Mouse (Mus musculus): ENCODE data around the gene Ccnd3.

Gene Ccnd3

DNA sequence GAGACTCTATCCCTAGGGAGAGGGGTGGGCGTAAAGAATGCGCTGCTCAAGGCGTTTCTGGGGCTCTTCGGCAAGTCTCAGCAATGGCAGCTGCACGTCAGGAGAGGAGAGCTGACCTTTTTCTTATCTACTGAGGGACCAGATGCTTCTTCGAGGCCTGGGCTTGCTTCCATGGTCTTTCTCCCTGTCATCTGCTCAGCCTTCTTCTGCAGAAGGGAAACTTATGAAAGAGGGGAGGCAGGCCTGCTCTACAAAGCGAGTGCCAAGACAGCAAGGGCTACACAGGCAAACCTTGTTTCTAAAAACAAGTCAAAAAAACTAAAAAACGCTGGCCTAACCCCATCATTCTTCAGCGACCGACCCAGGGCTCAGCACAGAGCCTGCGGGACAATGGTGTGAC is 70.0 kb downstream of the Ccnd3 start:
- POLR2A ChIA-PET = interaction anchor here in 2 of 4 experiments (0.7 to 3.5 kb wide), 13 partner anchors 9 to 71 kb away, joined by 3 to 10 read pairs (median 4); no protein-coding TSS in a partner anchor
- CTCF ChIA-PET = no interaction called here

DNA sequence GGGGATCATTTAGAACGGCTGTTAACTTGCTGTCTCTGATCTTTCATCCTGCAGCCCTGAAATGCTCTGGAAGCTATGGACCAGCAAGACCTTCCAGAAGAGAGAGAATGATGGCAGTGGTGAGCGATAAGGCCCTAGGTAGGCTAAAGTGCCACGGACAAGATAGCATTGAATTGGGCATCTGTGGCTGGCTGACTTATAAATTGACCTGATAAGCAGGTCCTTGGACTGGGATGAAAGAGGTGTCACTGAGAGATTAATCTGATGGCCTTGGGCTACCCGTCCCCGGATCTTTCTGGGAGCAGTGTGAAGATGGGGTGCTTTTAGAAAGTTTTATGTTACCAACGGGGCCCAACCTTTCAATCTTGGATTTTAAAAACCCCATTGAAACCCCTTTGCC is 73.8 kb downstream of the Ccnd3 start:
- POLR2A ChIA-PET = interaction anchor here in 2 of 4 experiments (1.0 to 1.3 kb wide), 2 partner anchors 31 to 67 kb away, joined by 4 read pairs; no protein-coding TSS in a partner anchor
- CTCF ChIA-PET = interaction anchor here in 2 of 4 experiments (0.6 to 1.0 kb wide), 3 partner anchors 67 to 1449 kb away, joined by 3 to 4 read pairs (median 3); no protein-coding TSS in a partner anchor

DNA sequence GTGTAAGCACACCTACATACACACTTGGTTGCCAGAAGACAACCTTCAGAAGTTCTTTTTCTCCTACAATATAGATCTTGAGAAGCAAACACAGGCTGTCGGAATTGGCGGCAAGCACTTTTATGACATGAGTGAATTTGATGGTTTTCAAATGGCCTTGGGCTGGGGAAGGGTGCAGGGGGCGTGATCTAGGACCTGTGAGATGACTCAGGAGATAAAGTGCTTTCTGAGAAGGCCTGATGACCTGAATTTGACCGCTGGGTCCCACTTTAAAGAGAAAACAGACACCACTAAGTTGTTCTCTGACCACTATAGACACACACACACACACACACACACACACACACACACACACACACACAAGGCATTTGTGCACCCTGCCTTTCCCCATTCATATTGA is 76.1 kb downstream of the Ccnd3 start:
- POLR2A ChIA-PET = interaction anchor here in 2 of 4 experiments (0.7 to 1.4 kb wide), 4 partner anchors 9 to 60 kb away, joined by 4 to 8 read pairs (median 4); no protein-coding TSS in a partner anchor
- CTCF ChIA-PET = interaction anchor here in 1 of 4 experiments (0.6 kb wide), 1 partner anchor 180 kb away, joined by 4 read pairs; no protein-coding TSS in a partner anchor

DNA sequence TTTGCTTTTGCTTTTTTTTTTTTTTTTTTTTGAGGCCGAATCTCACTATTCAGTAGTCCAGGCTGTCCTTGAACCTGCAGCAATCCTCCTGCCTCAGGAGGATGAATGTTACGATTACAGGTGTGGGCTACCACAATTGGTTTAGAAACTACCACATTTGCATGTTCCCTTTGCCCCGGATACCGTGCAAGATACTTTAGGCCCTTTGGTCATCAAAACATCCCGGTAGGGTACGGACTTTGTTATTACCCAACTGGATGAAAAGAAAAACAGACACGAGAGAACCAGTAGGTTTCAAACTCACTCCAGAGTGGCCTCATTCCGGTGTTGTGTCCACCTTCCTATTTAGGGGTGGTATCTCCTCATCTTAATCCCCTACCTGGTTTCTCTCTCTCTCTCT is 83.7 kb downstream of the Ccnd3 start:
- CTCF ChIA-PET = interaction anchor here in 1 of 4 experiments (0.7 kb wide), 1 partner anchor 47 kb away, joined by 3 read pairs; no protein-coding TSS in a partner anchor
- POLR2A ChIA-PET = interaction anchor here in 3 of 4 experiments (0.6 to 2.7 kb wide), 10 partner anchors 10 to 710 kb away, joined by 3 to 9 read pairs (median 4); partner anchors contain the start of gene Taf8 (in 1 of the 3)

DNA sequence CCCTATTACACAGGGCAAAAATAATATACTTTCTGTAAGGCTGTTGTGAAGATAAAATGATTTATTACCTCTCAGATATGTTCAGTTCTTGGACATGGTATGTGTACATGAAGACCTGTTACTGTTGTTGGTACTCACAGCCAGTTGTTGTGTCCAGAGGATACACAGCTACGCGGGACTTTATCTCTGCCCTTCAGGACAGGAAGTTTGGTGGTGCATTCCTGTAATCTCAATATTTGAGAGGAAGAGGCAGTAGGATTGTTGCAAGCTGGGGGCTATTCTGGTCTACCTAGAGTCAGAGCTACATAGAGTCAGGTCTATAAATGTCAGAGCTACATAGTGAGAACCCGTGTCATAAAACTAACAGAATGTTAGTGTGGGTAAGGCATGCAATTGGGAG is 86.2 kb downstream of the Ccnd3 start:
- CTCF ChIA-PET = interaction anchor here in 2 of 4 experiments (1.3 to 1.4 kb wide), 2 partner anchors 80 kb away, joined by 3 to 4 read pairs; no protein-coding TSS in a partner anchor
- POLR2A ChIA-PET = interaction anchor here (0.9 to 3.3 kb wide), 14 partner anchors 8 to 88 kb away, joined by 3 to 22 read pairs (median 4); partner anchors contain the start of gene Taf8 (in 1 of the 4)

DNA sequence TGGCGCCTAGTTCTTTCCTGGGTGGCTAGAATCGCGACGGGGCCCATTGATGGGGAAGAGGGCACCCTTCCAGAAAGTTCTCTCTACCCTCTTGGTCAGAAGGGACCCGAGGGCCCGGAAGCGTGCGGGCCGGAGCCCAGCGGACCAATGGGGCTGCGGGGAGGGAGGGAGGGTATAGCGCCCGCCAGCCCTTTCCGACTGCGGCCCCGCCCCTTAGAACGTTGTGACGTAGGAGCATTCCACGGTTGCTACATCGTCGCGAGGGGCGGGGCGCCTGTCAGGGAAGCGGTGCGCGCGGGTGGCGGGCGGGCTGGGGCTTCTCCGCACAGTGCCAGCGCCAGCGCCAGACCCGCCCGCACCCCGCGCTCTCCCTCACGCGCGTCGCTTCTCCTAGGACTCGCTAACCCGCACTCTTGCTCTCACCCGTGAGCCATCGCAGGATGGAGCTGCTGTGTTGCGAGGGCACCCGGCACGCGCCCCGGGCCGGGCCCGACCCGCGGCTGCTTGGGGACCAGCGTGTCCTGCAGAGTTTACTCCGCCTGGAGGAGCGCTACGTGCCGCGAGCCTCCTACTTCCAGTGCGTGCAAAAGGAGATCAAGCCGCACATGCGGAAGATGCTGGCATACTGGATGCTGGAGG is 88.5 kb downstream of the Ccnd3 start:
- ChIA-PET POLR2A (interaction anchor here in 2 of 4 experiments (0.6 to 1.1 kb wide), 4 partner anchors 9 to 107 kb away, joined by 3 to 5 read pairs (median 4); no protein-coding TSS in a partner anchor), CTCF (no interaction called here)

DNA sequence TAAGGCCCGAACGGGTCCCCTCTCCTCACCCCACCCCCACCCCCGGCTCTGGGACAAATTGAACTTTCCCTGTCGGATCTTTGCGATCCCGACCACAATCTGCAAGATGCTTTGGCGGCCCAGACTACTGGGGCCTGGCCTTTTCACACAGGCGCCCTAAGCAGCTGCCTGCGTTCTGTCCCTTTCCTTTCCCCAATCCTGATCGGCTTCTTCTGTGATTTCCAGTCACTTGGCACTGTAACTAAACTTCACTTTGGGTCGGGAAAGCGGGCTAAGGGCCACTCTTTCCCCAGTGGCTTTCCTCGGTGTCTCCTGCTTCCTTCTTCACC is 89.0 kb downstream of the Ccnd3 start:
- POLR2A ChIA-PET = interaction anchor here in 2 of 4 experiments (0.6 to 3.4 kb wide), 10 partner anchors 10 to 106 kb away, joined by 3 to 26 read pairs (median 5); no protein-coding TSS in a partner anchor
- CTCF ChIA-PET = interaction anchor here in 1 of 4 experiments (2.6 kb wide), 1 partner anchor 83 kb away, joined by 36 read pairs; no protein-coding TSS in a partner anchor

DNA sequence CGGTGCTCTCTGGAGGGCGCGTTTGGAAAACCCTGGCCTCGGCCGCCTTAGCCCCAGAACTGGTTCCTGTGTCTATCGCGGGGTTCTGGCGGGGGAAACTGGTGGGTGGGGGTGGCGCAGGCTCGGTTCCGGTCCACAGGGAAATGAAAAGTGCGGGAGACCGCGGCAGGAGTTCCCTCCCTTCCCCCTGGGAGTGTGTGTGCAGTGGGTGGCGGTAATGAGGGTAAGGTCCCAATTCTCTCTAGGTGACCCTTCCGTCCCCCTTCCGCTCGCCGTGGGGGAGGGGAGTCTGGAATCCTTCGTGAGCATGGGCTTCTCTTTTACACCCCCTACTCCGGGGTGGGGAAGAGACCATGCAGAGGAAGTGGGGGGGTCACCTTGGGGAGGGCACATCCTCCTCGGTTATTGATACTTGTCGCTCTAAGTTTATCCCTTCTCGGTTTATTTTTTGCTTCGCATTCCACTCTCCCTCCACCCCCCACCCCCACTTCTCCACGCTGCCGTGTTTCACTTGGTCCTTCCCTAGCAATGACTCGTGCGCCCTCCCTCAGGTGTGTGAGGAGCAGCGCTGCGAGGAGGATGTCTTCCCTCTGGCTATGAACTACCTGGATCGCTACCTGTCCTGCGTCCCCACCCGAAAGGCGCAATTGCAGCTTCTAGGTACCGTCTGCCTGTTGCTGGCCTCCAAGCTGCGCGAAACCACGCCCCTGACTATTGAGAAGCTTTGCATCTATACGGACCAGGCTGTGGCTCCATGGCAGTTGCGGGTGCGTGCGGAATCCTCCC is 89.5 kb downstream of the Ccnd3 start:
- CTCF ChIA-PET = interaction anchor here (0.6 to 4.4 kb wide), 19 partner anchors 8 to 889 kb away, joined by 3 to 44 read pairs (median 4); no protein-coding TSS in a partner anchor
- POLR2A ChIA-PET = interaction anchor here (0.6 to 7.8 kb wide), 63 partner anchors 8 to 1380 kb away, joined by 3 to 116 read pairs (median 5); partner anchors contain the start of genes Bysl (in 2 of the 4), Ccnd3 (in 2 of the 4), Gm20517 (in 2 of the 4) and Med20 (in 2 of the 4)

DNA sequence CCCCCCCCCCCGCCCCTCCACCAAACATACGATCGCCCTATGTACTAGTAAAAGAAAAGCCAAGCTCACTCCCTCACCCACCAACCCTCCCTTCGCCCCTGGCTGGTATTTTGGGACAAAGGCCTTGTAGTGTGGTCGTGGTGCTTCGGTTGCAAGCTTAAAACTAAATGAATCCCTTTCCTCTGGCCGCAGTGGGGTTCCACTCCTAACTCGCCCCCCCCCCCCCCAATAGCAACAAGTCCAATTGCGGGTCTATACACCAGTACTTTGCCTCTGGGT is 90.1 kb downstream of the Ccnd3 start:
- CTCF ChIA-PET = interaction anchor here (0.6 to 4.4 kb wide), 26 partner anchors 9 to 890 kb away, joined by 3 to 44 read pairs (median 4); partner anchors contain the start of genes Bysl (in 1 of the 4), Gm20517 (in 1 of the 4) and Med20 (in 1 of the 4)
- POLR2A ChIA-PET = interaction anchor here (0.6 to 7.8 kb wide), 73 partner anchors 8 to 1379 kb away, joined by 3 to 116 read pairs (median 5); partner anchors contain the start of genes Taf8 (in 3 of the 4), Bysl (in 2 of the 4), Ccnd3 (in 2 of the 4) and Gm20517 (in 2 of the 4)

DNA sequence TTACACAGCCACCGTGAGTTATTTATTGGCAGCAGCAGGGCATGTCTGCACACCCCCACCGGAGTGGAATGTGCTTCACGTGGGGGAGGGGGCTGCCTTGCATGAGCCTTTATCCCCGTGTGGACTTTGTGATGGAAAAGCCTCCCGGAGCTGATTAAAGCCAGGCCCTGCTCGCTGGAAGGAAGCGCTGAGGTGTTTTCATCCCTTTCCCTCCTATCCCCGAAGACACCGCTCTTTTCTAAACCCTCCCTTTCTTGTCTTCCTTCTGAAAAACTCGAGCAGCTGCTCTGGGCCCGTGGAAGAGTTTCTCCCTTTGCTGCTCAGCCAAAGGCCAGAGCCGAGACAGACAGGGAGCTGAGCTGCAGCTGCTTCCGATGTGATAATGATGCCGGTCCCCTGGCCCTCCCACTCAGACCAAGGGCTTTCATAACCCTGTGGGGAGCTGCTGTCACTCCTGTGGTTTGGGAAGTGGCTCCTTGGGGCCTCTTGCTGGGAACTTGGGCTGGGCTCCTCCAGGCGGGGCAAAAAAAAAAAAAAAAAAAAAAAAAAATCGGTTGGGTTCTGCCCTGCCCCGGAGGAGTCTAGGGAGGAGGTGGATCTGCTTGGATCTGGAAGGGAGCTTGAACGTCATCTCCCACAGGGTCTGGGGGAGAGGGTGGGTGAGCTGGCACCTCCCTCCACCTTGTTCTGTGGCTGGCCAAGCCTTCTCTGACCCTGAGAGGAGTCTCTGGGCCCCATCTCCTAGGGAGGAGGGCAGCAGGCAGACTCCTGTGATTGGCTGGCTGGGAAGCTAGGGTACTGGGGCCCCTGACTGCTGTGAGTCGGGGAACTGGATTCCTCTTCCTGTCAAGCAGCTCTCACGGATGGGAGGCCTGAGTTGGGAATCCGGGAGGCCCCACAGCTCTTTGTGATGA is 90.7 kb downstream of the Ccnd3 start:
- CTCF ChIA-PET = interaction anchor here (0.6 to 4.4 kb wide), 33 partner anchors 10 to 699 kb away, joined by 3 to 44 read pairs (median 4); partner anchors contain the start of genes Bysl (in 2 of the 4), Gm20517 (in 2 of the 4), Med20 (in 2 of the 4) and Taf8 (in 1 of the 4)

DNA sequence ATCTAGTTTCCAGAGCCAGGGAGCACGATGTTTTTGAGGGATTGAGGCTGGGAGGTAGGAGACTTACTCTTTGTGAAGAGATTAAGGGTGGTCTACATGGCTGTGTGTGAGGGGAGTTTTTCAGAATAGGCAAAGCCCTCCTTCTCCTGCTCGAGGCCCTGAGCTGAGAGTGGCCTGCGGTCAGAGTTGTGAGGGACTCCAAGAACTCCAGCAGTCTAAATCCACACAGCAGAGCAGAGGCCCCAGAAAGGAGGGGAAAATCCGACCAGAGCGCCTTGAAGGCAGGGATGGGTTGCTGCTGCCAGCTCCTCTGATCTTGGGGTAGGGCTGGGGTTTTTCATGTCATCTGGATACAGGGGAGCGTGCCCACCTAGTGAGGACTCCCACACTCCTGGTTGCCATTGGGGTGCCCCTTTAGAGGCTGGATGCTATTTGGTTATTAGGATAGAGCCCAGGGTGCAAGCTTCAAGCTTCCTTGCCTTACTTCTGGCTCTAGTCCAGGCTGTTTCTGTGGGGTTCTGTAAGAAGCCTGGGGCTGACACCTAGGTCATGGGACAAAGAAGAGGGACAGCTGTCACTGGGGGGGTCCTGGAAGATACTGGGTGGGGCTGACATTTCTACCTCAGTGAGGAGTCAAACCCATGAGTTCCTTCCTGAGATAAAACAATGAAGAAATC is 91.4 kb downstream of the Ccnd3 start:
- CTCF ChIA-PET = interaction anchor here (0.7 to 4.4 kb wide), 23 partner anchors 9 to 699 kb away, joined by 3 to 44 read pairs (median 4); partner anchors contain the start of genes Bysl (in 2 of the 4), Gm20517 (in 2 of the 4), Med20 (in 2 of the 4) and Taf8 (in 1 of the 4)
- POLR2A ChIA-PET = interaction anchor here (0.6 to 7.8 kb wide), 75 partner anchors 8 to 814 kb away, joined by 3 to 116 read pairs (median 5); partner anchors contain the start of genes Bysl (in 2 of the 4), Ccnd3 (in 2 of the 4), Gm20517 (in 2 of the 4) and Med20 (in 2 of the 4)

More for the DNA sequence above, 90.7 kb downstream of the Ccnd3 start:
- POLR2A ChIA-PET = interaction anchor here (0.6 to 7.8 kb wide), 106 partner anchors 9 to 1379 kb away, joined by 3 to 116 read pairs (median 5); partner anchors contain the start of genes Taf8 (in 3 of the 4), Bysl (in 2 of the 4), Ccnd3 (in 2 of the 4) and Gm20517 (in 2 of the 4)

DNA sequence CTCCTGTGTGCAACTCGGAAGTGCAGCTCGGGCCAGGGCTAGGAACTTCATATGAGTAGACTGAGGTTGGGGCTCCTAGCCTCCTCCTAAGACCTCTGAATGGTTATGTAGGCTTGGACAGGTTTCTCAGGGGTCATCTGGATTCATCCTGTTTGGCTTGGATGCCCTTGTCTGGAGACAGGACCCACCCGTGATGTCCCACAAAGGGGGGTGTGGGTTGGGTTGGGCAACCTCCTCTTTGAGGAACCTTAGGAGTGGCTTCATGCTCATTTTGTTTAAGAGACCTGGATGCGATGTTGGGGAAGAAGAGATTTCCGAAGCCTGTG is 92.0 kb downstream of the Ccnd3 start:
- ChIA-PET POLR2A (interaction anchor here (0.6 to 7.8 kb wide), 29 partner anchors 9 to 518 kb away, joined by 3 to 116 read pairs (median 7); partner anchors contain the start of genes Ccnd3 (in 2 of the 4) and Usp49 (in 1 of the 4)), CTCF (interaction anchor here in 3 of 4 experiments (0.8 to 4.4 kb wide), 9 partner anchors 10 to 504 kb away, joined by 3 to 44 read pairs (median 4); partner anchors contain the start of genes Bysl (in 1 of the 3), Gm20517 (in 1 of the 3) and Med20 (in 1 of the 3))

DNA sequence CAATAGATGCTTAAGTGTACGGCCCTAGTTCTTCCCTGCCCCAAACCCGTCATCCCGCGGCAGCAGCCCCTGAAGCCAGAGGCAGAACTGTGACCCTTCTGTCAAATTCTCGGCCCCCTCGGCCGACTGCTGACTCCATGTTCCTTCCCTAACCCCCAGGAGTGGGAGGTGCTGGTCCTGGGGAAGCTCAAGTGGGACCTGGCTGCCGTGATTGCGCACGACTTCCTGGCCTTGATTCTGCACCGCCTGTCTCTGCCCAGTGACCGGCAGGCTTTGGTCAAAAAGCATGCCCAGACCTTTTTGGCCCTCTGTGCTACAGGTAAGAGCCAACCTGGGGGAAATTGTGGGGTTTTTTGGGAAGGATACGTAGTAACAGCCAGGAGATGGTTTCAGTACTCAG is 92.4 kb downstream of the Ccnd3 start:
- ChIA-PET POLR2A (interaction anchor here (0.6 to 7.8 kb wide), 25 partner anchors 10 to 1403 kb away, joined by 3 to 116 read pairs (median 9); partner anchors contain the start of genes Ccnd3 (in 1 of the 4) and Taf8 (in 1 of the 4)), CTCF (interaction anchor here in 3 of 4 experiments (0.6 to 4.4 kb wide), 15 partner anchors 11 to 361 kb away, joined by 3 to 44 read pairs (median 4); no protein-coding TSS in a partner anchor)

DNA sequence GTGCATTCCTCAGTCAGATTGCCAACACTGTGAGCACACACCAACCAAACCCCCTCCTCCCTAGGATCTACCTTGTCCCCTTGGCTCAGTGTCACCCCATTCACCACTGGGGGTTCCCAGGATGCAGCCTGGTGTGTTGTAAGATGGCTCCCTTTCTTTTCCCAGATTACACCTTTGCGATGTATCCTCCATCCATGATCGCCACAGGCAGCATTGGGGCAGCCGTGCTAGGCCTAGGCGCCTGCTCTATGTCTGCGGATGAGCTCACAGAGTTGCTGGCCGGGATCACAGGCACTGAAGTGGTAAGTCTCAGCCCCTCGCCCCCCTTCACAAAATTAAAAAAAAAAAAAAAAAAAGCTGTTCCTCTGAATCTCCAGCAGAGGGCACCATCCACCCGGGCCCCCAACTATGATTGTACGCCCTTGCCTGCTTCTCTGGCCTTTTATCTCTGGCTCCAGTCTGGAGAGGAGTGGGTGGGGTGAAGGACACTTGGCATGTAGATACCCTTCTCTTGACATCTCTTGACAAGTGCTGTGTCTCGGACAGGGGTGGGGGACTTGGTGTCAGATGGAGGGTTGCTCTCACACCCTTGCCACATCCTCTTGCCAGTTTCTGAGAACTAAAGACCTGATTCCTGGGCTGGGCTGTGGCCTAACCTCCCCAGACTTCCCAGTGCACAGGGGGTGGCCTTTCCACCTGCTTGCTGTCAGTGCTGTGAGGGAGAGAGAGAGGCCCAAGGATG is 93.2 kb downstream of the Ccnd3 start:
- CTCF ChIA-PET = interaction anchor here (0.5 to 4.4 kb wide), 56 partner anchors 8 to 715 kb away, joined by 3 to 44 read pairs (median 3); partner anchors contain the start of genes Bysl (in 1 of the 4), Ccnd3 (in 1 of the 4), Gm20517 (in 1 of the 4) and Med20 (in 1 of the 4)
- POLR2A ChIA-PET = interaction anchor here (0.6 to 7.8 kb wide), 52 partner anchors 8 to 1402 kb away, joined by 3 to 116 read pairs (median 4); partner anchors contain the start of genes Ccnd3 (in 2 of the 4), Taf8 (in 2 of the 4), Bysl (in 1 of the 4) and Gm20517 (in 1 of the 4)

All from embryonic stem cell, embryonic (primary cell).